Mouse (Mus musculus) frontal cortex, postnatal 36 days (tissue): Measurements from ENCODE around the gene Myg1.

Experiments used
- DNase-seq, 2 experiments: peaks; one replicate each; pipeline ENCODE4 v3.0.0; 2022; ENCODE audit warnings: low spot score in 2 of 2

Gene Myg1

DNA sequence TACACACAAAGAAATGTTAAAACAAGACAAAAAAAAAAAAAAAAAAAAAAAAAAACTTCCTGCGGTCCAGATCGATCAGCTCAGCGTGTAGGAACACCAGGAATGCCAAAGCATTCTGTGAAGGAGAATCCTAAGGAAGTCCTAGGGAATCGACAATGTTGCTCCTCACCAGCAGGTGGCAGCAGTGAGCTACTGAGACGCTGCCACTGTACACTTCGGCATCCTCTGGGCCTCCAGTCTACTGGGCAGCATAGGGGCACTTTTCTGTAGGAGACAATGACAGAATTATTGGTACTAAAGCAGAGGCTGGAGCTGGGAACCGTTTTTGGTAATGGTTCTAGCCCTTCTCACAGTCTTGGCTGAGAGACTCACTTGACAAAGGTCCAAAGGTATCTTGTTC lies 50.1 kb downstream of the Myg1 start:
- peak; percentile 74 to 88 for DNase-seq

DNA sequence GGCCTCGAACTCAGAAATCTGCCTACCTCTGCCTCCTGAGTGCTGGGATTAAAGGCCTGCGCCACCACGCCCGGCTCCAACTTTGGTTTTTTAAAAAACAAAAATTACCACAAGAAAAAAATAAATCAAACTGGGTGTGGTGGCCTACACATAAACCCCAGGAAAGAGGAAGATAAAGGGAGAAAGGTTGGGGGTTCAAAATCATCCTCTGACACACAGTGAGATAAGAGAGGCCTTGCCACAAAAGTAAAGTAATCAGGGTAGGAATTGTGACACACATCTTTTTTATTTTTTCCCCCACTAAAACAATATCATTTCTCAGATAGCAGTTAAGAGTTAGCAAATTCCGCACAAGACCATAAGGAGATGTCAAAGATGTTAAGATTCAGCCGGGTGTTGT lies 52.2 kb downstream of the Myg1 start:
- DNase-seq: no peak

DNA sequence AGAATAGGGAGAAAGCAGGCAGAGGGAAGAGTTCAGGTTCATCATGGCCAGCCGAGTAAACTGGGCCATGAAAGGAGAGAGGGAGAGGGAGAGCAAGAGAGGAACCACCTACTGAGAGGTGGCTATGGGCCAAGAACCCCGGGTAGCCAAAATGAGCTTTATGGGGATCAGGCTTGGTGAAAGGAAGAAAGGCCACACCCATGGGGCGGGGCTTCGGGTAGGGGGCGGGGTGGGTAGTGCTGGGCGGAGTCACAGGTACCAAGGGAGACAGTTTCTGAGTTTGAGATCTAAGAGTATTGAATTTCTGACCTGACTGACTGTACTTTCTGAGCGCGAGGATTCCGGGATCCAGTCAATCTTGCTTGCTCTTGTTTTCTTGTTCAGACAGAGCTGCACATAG lies 55.1 kb downstream of the Myg1 start:
- DNase-seq: no peak
